Mouse (Mus musculus) CH12.LX (cell line): ENCODE measurements at regions not wholly inside any gene's neighbourhood (a gene's known extent, or its start where the extent isn't known, plus 50 kb on each side); places are given as distances from the start of the nearest gene placed in this dataset.

ENCODE experiments used
- DNase-seq: peaks from one replicate; pipeline ENCODE4 v3.0.0-alpha.2; 2013; ENCODE audit errors: extremely low read depth
- H3K27ac ChIP-seq: 2 replicates; pipeline ENCODE4 v1.5.1; 2012; ENCODE audit warnings: low read depth, mild to moderate bottlenecking, control low read depth, moderate library complexity; ENCODE audit not compliant: insufficient read depth
- H3K27me3 ChIP-seq: replicated peaks from 2 replicates; pipeline ENCODE3; 2012; ENCODE audit warnings: inconsistent platforms
- H3K36me3 ChIP-seq, 2 experiments: replicated peaks in 1 of 2; 2 replicates each; pipeline versions ENCODE3 to v1.6.1; 2012; ENCODE audit warnings: inconsistent platforms in 1 of 2, low read length in 1 of 2, mild to moderate bottlenecking in 1 of 2, mixed read lengths in 1 of 2, moderate library complexity in 1 of 2; ENCODE audit not compliant: control insufficient read depth in 1 of 2, insufficient read depth in 1 of 2
- H3K4me1 ChIP-seq, 2 experiments: 2 replicates each; pipeline ENCODE4 v1.6.1; 2012; ENCODE audit warnings: inconsistent platforms in 1 of 2, moderate library complexity in 1 of 2; ENCODE audit not compliant: insufficient read depth in 2 of 2, control insufficient read depth in 1 of 2
- H3K4me2 ChIP-seq: 2 replicates; pipeline ENCODE4 v1.6.1; 2012; ENCODE audit warnings: low read depth, mild to moderate bottlenecking, control low read depth; ENCODE audit not compliant: poor library complexity, insufficient read depth, severe bottlenecking
- H3K4me3 ChIP-seq, 3 experiments: fragments of 150-350 bp in 1 of 3; sonication (generic) in 1 of 3; replicated peaks in 1 of 3; 2 replicates each; pipeline versions ENCODE3 to v1.5.1; 2011 to 2012; ENCODE audit warnings: low read depth in 2 of 3, low read length in 2 of 3, mild to moderate bottlenecking in 2 of 3, moderate library complexity in 2 of 3, control low read depth in 1 of 3, improper control_type of control experiment in 1 of 3, inconsistent platforms in 1 of 3, mixed read lengths in 1 of 3; ENCODE audit not compliant: poor library complexity in 1 of 3
- H3K79me2 ChIP-seq: replicated peaks from 2 replicates; pipeline ENCODE4 v1.6.1; 2012; ENCODE audit warnings: mild to moderate bottlenecking, moderate library complexity; ENCODE audit not compliant: control insufficient read depth, poor library complexity, insufficient read depth, severe bottlenecking; ENCODE audit errors: extremely low read depth
- H3K9ac ChIP-seq: 2 replicates; pipeline ENCODE4 v1.6.1; 2012; ENCODE audit warnings: low read depth, mild to moderate bottlenecking, control low read depth, moderate library complexity; ENCODE audit not compliant: insufficient read depth
- H3K9me3 ChIP-seq: replicated peaks from 2 replicates; pipeline ENCODE3; 2012; ENCODE audit warnings: low read length, inconsistent platforms, mixed read lengths
- BHLHE40 ChIP-seq: IDR thresholded peaks from 2 replicates; pipeline ENCODE4 v1.6.1; 2011; ENCODE audit warnings: mild to moderate bottlenecking, low read depth, low read length, improper control_type of control experiment
- CTCF ChIP-seq, 2 experiments: IDR thresholded peaks in 1 of 2; conservative IDR thresholded peaks in 1 of 2; 2 replicates each; pipeline ENCODE4 v1.5.1; 2011 to 2012; ENCODE audit warnings: low read depth in 2 of 2, low read length in 2 of 2, improper control_type of control experiment in 1 of 2, inconsistent platforms in 1 of 2, mild to moderate bottlenecking in 1 of 2, moderate library complexity in 1 of 2
- HCFC1 ChIP-seq: IDR thresholded peaks from 2 replicates; pipeline ENCODE4 v1.6.1; 2012; ENCODE audit warnings: low read depth, mild to moderate bottlenecking, inconsistent platforms, low read length, improper control_type of control experiment
- MAZ ChIP-seq: IDR thresholded peaks from 2 replicates; pipeline ENCODE4 v1.6.1; 2012; ENCODE audit warnings: low read depth, mild to moderate bottlenecking, inconsistent platforms, low read length, improper control_type of control experiment, moderate library complexity
- MEF2A ChIP-seq: IDR thresholded peaks from 2 replicates; pipeline ENCODE4 v1.6.1; 2014; ENCODE audit warnings: low read depth, mild to moderate bottlenecking, inconsistent platforms, low read length, improper control_type of control experiment, borderline replicate concordance
- MXI1 ChIP-seq: IDR thresholded peaks from 2 replicates; pipeline ENCODE4 v1.6.1; 2011; ENCODE audit warnings: mild to moderate bottlenecking, low read depth, low read length, improper control_type of control experiment
- MYC ChIP-seq: IDR thresholded peaks from 2 replicates; pipeline ENCODE4 v1.6.1; 2011; ENCODE audit warnings: low read depth, mild to moderate bottlenecking, improper control_type of control experiment, low read length
- NRF1 ChIP-seq: IDR thresholded peaks from 2 replicates; pipeline ENCODE4 v1.6.1; 2014; ENCODE audit warnings: low read depth, mild to moderate bottlenecking, inconsistent platforms, low read length, improper control_type of control experiment, moderate library complexity
- POLR2A ChIP-seq: IDR thresholded peaks from 2 replicates; pipeline ENCODE4 v1.6.1; 2011; ENCODE audit warnings: low read depth, mild to moderate bottlenecking, improper control_type of control experiment, low read length
- POLR2AphosphoS2 ChIP-seq: IDR thresholded peaks from 2 replicates; pipeline ENCODE4 v1.6.1; 2011; ENCODE audit warnings: low read depth, low read length, improper control_type of control experiment
- RCOR1 ChIP-seq: conservative IDR thresholded peaks from 2 replicates; pipeline ENCODE4 v1.6.1; 2012; ENCODE audit warnings: low read depth, mild to moderate bottlenecking, inconsistent platforms, low read length, improper control_type of control experiment
- SMC3 ChIP-seq: IDR thresholded peaks from 2 replicates; pipeline ENCODE4 v1.6.1; 2011; ENCODE audit warnings: low read depth, low read length, improper control_type of control experiment
- UBTF ChIP-seq: IDR thresholded peaks from 2 replicates; pipeline ENCODE4 v1.6.1; 2012; ENCODE audit warnings: low read depth, mild to moderate bottlenecking, inconsistent platforms, low read length, improper control_type of control experiment, moderate library complexity
- USF1 ChIP-seq: IDR thresholded peaks from 2 replicates; pipeline ENCODE4 v1.6.1; 2014; ENCODE audit warnings: low read depth, mild to moderate bottlenecking, inconsistent platforms, low read length, improper control_type of control experiment
- ZC3H11A ChIP-seq: IDR thresholded peaks from 2 replicates; pipeline ENCODE4 v1.6.1; 2012; ENCODE audit warnings: low read depth, mild to moderate bottlenecking, inconsistent platforms, low read length, improper control_type of control experiment
- ZMIZ1 ChIP-seq: IDR thresholded peaks from 2 replicates; pipeline ENCODE4 v1.6.1; 2012; ENCODE audit warnings: low read depth, mild to moderate bottlenecking, inconsistent platforms, low read length, improper control_type of control experiment
- dilution Hi-C: fragments of 300-500 bp; cut with MboI; formaldehyde crosslinking; loops from 2 replicates; pipeline ENCODE4 v1.14.3; 2020; ENCODE audit warnings: low sequenced_read_pairs; ENCODE audit not compliant: extremely low pct_unique_long_range_greater_than_20kb, extremely low pct_ligation_motif_present
- in situ Hi-C: fragments of 300-500 bp; cut with MboI; formaldehyde crosslinking; loops from 3 replicates; pipeline ENCODE4 v1.14.3; 2019; ENCODE audit warnings: low sequenced_read_pairs, low pct_ligation_motif_present, low pct_unique_long_range_greater_than_20kb, mixed read lengths

DNA sequence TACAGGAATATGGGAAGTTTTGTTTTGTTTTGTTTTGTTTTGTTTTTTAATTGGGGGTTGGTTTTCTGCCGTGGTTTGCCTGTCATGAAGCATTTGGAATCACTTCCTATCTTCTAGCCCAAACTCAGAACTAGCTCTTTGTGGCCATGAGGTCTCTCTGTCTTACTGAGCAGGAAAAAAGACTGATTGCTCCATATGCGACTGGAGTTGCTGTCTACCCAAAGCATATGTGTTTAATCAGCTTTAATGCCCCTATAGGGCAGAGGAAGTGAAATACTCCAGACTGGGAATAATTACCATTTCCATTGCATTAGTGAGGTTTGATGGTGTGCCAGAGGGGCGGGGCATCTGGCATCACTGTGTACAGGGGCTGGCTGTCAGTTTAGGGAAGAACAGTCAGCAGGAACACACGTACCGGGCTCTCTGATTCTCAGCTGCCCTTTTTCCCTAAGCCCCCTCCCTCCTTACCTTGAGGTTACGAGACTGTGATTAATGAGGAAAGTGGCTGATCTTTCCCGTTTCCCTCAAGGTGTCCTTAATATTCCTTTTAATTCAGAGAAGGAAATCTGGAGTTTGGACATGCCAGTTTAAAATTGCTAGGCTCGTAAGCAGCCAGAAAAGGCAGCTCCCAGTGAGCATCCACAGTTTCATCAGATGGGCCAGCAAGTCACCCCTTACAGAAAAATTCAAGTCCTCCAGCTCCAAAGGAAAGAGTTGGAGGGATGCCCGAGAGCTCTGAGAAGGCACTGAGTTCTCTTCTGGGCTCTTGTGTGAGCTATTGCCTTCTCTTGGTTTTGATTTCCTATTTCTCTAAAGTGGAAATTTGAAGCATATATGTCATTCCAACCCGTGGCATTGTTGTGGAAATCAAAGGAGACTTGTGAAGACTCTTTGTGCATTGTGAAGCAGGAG lies 2482.1 kb upstream of the 5930422O12Rik start:
- dilution Hi-C loops = no loop called here
- Histone ChIP-seq H3K27me3 (peaks cover 5% of the 10 kb centered on the region), H3K9me3 (no peaks in the 10 kb centered on the region), H3K4me1 (no peaks in the 10 kb centered on the region), H3K79me2 (no peaks in the 10 kb centered on the region), H3K4me2 (no peak overlapping the region), H3K36me3 (no peaks in the 10 kb centered on the region), H3K27ac (no peak overlapping the region), H3K9ac (no peak overlapping the region), H3K4me3 (no peak overlapping the region)
- in situ Hi-C loops = no loop called here
- DNase-seq = no peak
- no peak for TF ChIP-seq HCFC1
- no peak for TF ChIP-seq MXI1
- TF ChIP-seq BHLHE40 = no peak
- TF ChIP-seq RCOR1 = no peak
- TF ChIP-seq ZC3H11A = no peak
- TF ChIP-seq ZMIZ1 = no peak
- no peak for TF ChIP-seq SMC3
- TF ChIP-seq MYC = no peak
- no peak for TF ChIP-seq UBTF
- no peak for TF ChIP-seq MEF2A
- no peak for TF ChIP-seq POLR2AphosphoS2
- no peak for TF ChIP-seq USF1
- no peak for TF ChIP-seq NRF1
- no peak for TF ChIP-seq MAZ
- no peak for TF ChIP-seq CTCF (conservative IDR thresholded peaks at IDR 0.05 in 1 of 2, IDR thresholded peaks at IDR 0.05 in 1 of 2; ENCODE audit: low read depth in 2 of 2, low read length in 2 of 2)
- TF ChIP-seq POLR2A = no peak

DNA sequence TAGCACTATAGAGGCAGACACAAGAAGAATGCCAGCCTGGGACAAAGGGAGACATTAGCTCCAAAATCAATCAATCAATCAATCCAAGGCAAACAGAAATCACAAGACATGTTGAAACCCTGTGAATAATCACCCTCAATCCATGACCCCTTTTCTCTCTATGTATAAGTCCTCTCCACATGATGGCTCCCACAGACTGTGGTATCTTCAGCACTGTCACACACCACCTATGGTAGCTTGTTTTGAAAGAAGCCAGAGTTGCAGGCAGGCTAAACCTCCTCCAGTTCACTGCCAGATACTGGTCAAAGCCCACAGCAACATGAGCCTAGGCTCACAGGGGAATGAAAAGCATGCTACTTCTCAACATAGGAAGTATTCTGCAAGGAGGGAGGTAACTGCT lies 2475.7 kb upstream of the 5930422O12Rik start:
- no peak overlapping the region for H3K27ac ChIP-seq
- peak in 1 of 2 experiments; percentile 11; a peak in 1 of 4 replicates for TF ChIP-seq CTCF (conservative IDR thresholded peaks at IDR 0.05 in 1 of 2, IDR thresholded peaks at IDR 0.05 in 1 of 2; ENCODE audit: low read depth in 2 of 2, low read length in 2 of 2)
- no peak for TF ChIP-seq USF1
- H3K4me3 ChIP-seq = no peak overlapping the region
- H3K9me3 ChIP-seq = no peaks in the 10 kb centered on the region
- no peak for DNase-seq
- no peak overlapping the region for H3K4me2 ChIP-seq
- in situ Hi-C loops = no loop called here
- H3K79me2 ChIP-seq = no peaks in the 10 kb centered on the region
- H3K27me3 ChIP-seq = peaks cover 32% of the 10 kb centered on the region
- dilution Hi-C loops = no loop called here
- no peaks in the 10 kb centered on the region for H3K4me1 ChIP-seq
- no peak overlapping the region for H3K9ac ChIP-seq
- H3K36me3 ChIP-seq = no peaks in the 10 kb centered on the region
